ENCODE assay signal across 12 mouse cellular contexts in the genomic region with DNA sequence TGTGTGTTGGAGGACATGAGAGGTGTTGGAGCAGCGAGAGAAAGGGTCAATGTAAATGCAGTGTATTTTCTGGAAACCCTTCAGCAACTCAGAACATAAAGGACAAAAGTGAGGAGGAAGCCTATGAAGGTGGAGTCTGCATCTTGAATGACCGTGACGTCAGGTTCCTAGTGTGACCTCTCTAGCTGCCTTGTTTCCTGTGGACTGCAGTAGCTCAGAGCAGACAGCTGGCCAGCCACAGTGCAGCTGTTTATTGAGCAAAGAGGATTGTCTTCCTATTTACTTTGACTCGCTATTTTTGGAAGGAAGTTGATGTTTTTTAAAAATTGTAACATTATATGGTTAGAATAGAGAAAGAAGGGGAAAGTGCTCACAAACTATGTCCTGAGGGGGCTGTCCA.
A peak's percentile ranks its signal among the peaks of the same experiment; 100 is the strongest.
DNase-seq lines count a peak whose midpoint lies in the region; ATAC-seq and TF ChIP-seq lines count a peak whose summit lies in the region.
"Had no signal": no experiment of that assay in that cellular context is flagged by ENCODE, and none has a peak within 500 bp of the region (broad histone marks: within the 10 kb centered on the region; RNA-seq: fewer than 3 reads in every experiment).

No protein-coding gene starts in this region.

- H3K27ac ChIP-seq in liver, adult 2 months (replicated peaks; ENCODE audit: insufficient read depth, low read depth, low read length): no peak overlapping the region
- H3K27ac ChIP-seq in limb, embryonic 14.5 days (replicated peaks; ENCODE audit: low read depth, low read length): no peak overlapping the region
- no peak overlapping the region for H3K27ac ChIP-seq in midbrain, embryonic 16.5 days (ENCODE audit: low read length)
- no peak overlapping the region for H3K27ac ChIP-seq in liver, embryonic 12.5 days
- H3K27ac ChIP-seq: hindbrain, embryonic 14.5 days had no signal

- 0 out of 2 replicates have a peak, but pooled peaks have one; percentile 57 for ATAC-seq in limb, embryonic 14.5 days (ENCODE audit: low FRiP score, low read depth)
- no peak for ATAC-seq in midbrain, embryonic 16.5 days
- no peak for ATAC-seq in liver, embryonic 12.5 days

- peaks cover 2% of the 10 kb centered on the region; the same call in 1 of the 2 replicates for H3K79me2 ChIP-seq in liver, adult 2 months (ENCODE audit: control insufficient read depth, insufficient read depth, low read length)
- H3K79me2 ChIP-seq in myocyte (ENCODE audit: control insufficient read depth, insufficient read depth): no peaks in the 10 kb centered on the region

- H3K4me3 ChIP-seq in liver, adult 2 months (ENCODE audit: insufficient read depth, low read depth, low read length): no peak overlapping the region
- no peak overlapping the region for H3K4me3 ChIP-seq in limb, embryonic 14.5 days (replicated peaks; ENCODE audit: low read length)
- H3K4me3 ChIP-seq in myocyte: no peak overlapping the region
- no peak overlapping the region for H3K4me3 ChIP-seq in midbrain, embryonic 16.5 days (ENCODE audit: low read depth, low read length)
- no peak overlapping the region for H3K4me3 ChIP-seq in liver, embryonic 12.5 days
- H3K4me3 ChIP-seq: forebrain, embryonic 10.5 days had no signal

- no peaks in the 10 kb centered on the region for H3K9me3 ChIP-seq in limb, embryonic 14.5 days (ENCODE audit: control insufficient read depth, low read length)
- H3K9me3 ChIP-seq in midbrain, embryonic 16.5 days (replicated peaks; ENCODE audit: control insufficient read depth, low read length, poor library complexity, severe bottlenecking): no peaks in the 10 kb centered on the region
- no peaks in the 10 kb centered on the region for H3K9me3 ChIP-seq in liver, embryonic 12.5 days (replicated peaks)
- H3K9me3 ChIP-seq: forebrain, embryonic 10.5 days had no signal

- H3K4me2 ChIP-seq in limb, embryonic 14.5 days (replicated peaks; ENCODE audit: low read depth, low read length, severe bottlenecking): no peak overlapping the region
- H3K4me2 ChIP-seq in myocyte (ENCODE audit: low read depth): peak overlapping the region; percentile 52
- H3K4me2 ChIP-seq in midbrain, embryonic 16.5 days (ENCODE audit: low read length): no peak overlapping the region
- no peak overlapping the region for H3K4me2 ChIP-seq in liver, embryonic 12.5 days
- H3K4me2 ChIP-seq: hindbrain, embryonic 14.5 days had no signal

- intact Hi-C loops in gastrocnemius, postnatal 14 days (cut with DNase I; ENCODE audit: low total_unique reads): no loop called here

- DNase-seq in gastrocnemius, postnatal 14 days: peak; percentile 41
- no peak for DNase-seq in gastrocnemius, postnatal 25 days
- peak; percentile 55 for DNase-seq in liver, adult 2 months (ENCODE audit: extremely low read depth, low read depth, low spot score)
- DNase-seq in liver: no peak
- DNase-seq in limb, embryonic 14.5 days (ENCODE audit: low spot score): peak; percentile 20
- DNase-seq: cerebellum, adult 2 months; thymus, adult 2 months had no signal

- no peak overlapping the region for H3K9ac ChIP-seq in liver, adult 2 months (ENCODE audit: low read depth, low read length)
- no peak overlapping the region for H3K9ac ChIP-seq in limb, embryonic 14.5 days (ENCODE audit: low read depth, low read length, severe bottlenecking)
- no peak overlapping the region for H3K9ac ChIP-seq in midbrain, embryonic 16.5 days (ENCODE audit: low read depth, low read length)
- no peak overlapping the region for H3K9ac ChIP-seq in liver, embryonic 12.5 days
- H3K9ac ChIP-seq: hindbrain, embryonic 14.5 days had no signal

- 40% methylated on average over 4 of the region's 4 CpGs for WGBS in liver, adult 2 months
- 54% methylated on average over 4 of the region's 4 CpGs for WGBS in limb, embryonic 14.5 days
- 73% methylated on average over 4 of the region's 4 CpGs for WGBS in midbrain, embryonic 16.5 days
- 39% methylated on average over 4 of the region's 4 CpGs for WGBS in liver, embryonic 12.5 days (ENCODE audit: insufficient replicate concordance)

- H3K4me1 ChIP-seq in liver, adult 2 months (ENCODE audit: control insufficient read depth, insufficient read depth, low read length): peaks cover 4% of the 10 kb centered on the region
- H3K4me1 ChIP-seq in limb, embryonic 14.5 days (ENCODE audit: control insufficient read depth, insufficient read depth, low read length): no peaks in the 10 kb centered on the region; the same call in 1 of the 2 replicates
- peaks cover 11% of the 10 kb centered on the region for H3K4me1 ChIP-seq in midbrain, embryonic 16.5 days (ENCODE audit: control insufficient read depth, insufficient read depth, low read length)
- H3K4me1 ChIP-seq in liver, embryonic 12.5 days: no peaks in the 10 kb centered on the region

- H3K36me3 ChIP-seq in liver, adult 2 months (ENCODE audit: control insufficient read depth, insufficient read depth, low read length): no peaks in the 10 kb centered on the region
- H3K36me3 ChIP-seq in limb, embryonic 14.5 days (ENCODE audit: control insufficient read depth, insufficient read depth, low read length): no peaks in the 10 kb centered on the region
- H3K36me3 ChIP-seq in myocyte (ENCODE audit: control insufficient read depth, insufficient read depth): no peaks in the 10 kb centered on the region
- no peaks in the 10 kb centered on the region for H3K36me3 ChIP-seq in midbrain, embryonic 16.5 days (ENCODE audit: control insufficient read depth, insufficient read depth, low read length)
- no peaks in the 10 kb centered on the region for H3K36me3 ChIP-seq in liver, embryonic 12.5 days
- H3K36me3 ChIP-seq: forebrain, embryonic 10.5 days had no signal

- TF ChIP-seq CTCF in liver, adult 2 months (IDR thresholded peaks at IDR 0.05; ENCODE audit: low read depth, low read length): no peak

- TF ChIP-seq POLR2A in liver, adult 2 months (IDR thresholded peaks at IDR 0.05; ENCODE audit: extremely low read depth, insufficient read depth, low read length): no peak
- no peak for TF ChIP-seq POLR2A in limb, embryonic 14.5 days (IDR thresholded peaks at IDR 0.05; ENCODE audit: borderline replicate concordance, extremely low read depth, insufficient read depth, insufficient read length)
- no peak for TF ChIP-seq POLR2A in myocyte (IDR thresholded peaks at IDR 0.05; ENCODE audit: insufficient read length, low read depth)

- H3ac ChIP-seq in myocyte (ENCODE audit: control insufficient read depth, insufficient read length): no peak overlapping the region

- H3K27me3 ChIP-seq in liver, adult 2 months (ENCODE audit: control insufficient read depth, insufficient read depth, low read length): no peaks in the 10 kb centered on the region
- no peaks in the 10 kb centered on the region for H3K27me3 ChIP-seq in limb, embryonic 14.5 days (ENCODE audit: control insufficient read depth, insufficient read depth, low read length)
- no peaks in the 10 kb centered on the region for H3K27me3 ChIP-seq in myocyte (ENCODE audit: control insufficient read depth, insufficient read depth, insufficient read length)
- no peaks in the 10 kb centered on the region for H3K27me3 ChIP-seq in midbrain, embryonic 16.5 days (ENCODE audit: control insufficient read depth, insufficient read depth, low read depth, low read length)
- H3K27me3 ChIP-seq in liver, embryonic 12.5 days (replicated peaks): no peaks in the 10 kb centered on the region

TF ChIP-seq in myocyte, 11 proteins besides CTCF, POLR2A, EP300 and RAD21:
- no peak for TF ChIP-seq REST (IDR thresholded peaks at IDR 0.05; ENCODE audit: insufficient read depth, insufficient read length)
- TF ChIP-seq TCF12 (IDR thresholded peaks at IDR 0.05; ENCODE audit: insufficient read depth, poor library complexity, severe bottlenecking): peak; percentile 59
- TF ChIP-seq MYOG (IDR thresholded peaks at IDR 0.05; ENCODE audit: control insufficient read depth in 1 of 3, insufficient read depth in 1 of 3, insufficient read length in 2 of 3, low read depth in 2 of 3): peak in 2 of 3 experiments; percentile 28 to 75
- TF ChIP-seq SRF (IDR thresholded peaks at IDR 0.05; ENCODE audit: control insufficient read depth, insufficient read length, low read depth): no peak
- TF ChIP-seq USF1 (IDR thresholded peaks at IDR 0.05; ENCODE audit: low read depth): no peak
- TF ChIP-seq POLR2AphosphoS2 (IDR thresholded peaks at IDR 0.05; ENCODE audit: insufficient read length, low read depth): no peak
- TF ChIP-seq E2F4 (IDR thresholded peaks at IDR 0.05; ENCODE audit: insufficient read depth): no peak
- TF ChIP-seq MYOD1 (IDR thresholded peaks at IDR 0.05; ENCODE audit: control insufficient read depth in 1 of 3, insufficient read length in 2 of 3, low read depth in 2 of 3): peak; percentile 55 to 85 (median 81)
- no peak for TF ChIP-seq MAX (IDR thresholded peaks at IDR 0.05; ENCODE audit: low read depth)
- peak; percentile 18 for TF ChIP-seq TCF3 (IDR thresholded peaks at IDR 0.05; ENCODE audit: insufficient read length, low read depth)
- TF ChIP-seq CEBPB (IDR thresholded peaks at IDR 0.05; ENCODE audit: insufficient read depth, poor library complexity, severe bottlenecking): no peak

Comparison
In these comparisons a context has a peak if more than half of its experiments do, and no peak if none do; other contexts are left out.
1. DNase-seq: peak in gastrocnemius, postnatal 14 days (single experiment), liver, adult 2 months (single experiment) and limb, embryonic 14.5 days (single experiment); none in gastrocnemius, postnatal 25 days (single experiment) and liver (single experiment).